Mouse (Mus musculus): ENCODE data around the gene Vcp.

Gene Vcp

DNA sequence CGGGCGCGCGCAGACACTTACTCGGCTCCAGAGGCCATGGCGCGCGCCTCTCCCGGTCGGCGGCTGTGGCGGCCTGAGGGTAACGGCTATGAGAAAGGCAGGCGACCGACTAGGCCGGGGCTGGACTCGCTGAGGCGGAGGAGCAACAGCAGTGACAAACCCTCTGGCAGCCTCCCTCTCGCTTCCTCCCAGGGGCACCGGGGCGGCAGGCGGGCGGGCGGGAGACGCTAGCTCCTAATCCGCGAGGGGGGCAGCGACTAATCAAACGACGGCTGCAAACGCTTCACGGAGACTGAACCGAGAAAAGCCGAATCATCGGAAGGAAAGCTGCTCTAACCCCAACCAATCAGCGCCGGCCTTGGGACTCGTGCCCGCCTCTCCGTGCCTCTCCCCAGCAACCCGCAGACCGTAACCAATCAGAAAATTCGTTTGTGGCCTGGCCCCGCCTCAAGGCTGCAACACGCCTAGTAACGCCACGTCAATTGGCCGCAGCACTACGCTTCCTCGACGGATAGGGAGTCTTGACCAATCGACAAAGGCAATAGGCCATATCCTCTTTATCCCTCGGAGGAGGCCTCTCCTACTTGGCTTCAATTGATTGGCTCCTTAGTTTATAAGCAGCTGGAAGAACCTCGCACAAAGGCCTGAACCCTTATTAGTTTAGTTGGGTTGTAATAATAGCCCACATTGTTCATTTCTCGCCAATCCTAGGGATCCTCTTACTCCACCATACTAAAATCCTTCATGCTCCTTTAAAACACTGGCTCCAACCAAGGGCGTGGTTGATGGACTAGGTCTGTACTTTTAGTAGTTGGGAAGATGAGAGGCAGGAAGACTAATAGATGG is at the start of gene Vcp:
Vcp (minus strand) TSS at position 367 of the 846 bp plus-strand sequence.
- peak; percentile 99 for DNase-seq (ENCODE audit: low spot score in 2 of 2)

DNA sequence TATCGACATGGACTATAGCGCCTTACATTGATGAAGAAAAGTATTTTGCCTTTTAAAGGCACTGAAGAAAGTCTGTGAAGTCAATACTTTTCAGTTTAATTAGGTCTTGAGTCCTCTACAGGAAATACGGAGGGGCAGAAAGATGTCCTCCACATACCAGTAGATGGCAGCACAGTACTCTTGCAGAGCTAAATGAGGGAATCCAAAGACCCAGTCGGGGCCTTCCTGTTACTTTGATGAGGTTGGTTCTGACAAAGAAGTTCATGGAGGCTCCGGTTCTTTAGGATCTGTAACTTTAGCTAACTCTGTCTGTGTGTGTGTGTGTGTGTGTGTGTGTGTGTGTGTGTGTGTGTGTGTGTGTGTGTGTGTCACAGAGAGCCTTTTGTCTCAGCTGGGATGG is 46.9 kb upstream of the Vcp start:
- peak; percentile 71 to 74 for DNase-seq (ENCODE audit: low spot score in 2 of 2)

DNA sequence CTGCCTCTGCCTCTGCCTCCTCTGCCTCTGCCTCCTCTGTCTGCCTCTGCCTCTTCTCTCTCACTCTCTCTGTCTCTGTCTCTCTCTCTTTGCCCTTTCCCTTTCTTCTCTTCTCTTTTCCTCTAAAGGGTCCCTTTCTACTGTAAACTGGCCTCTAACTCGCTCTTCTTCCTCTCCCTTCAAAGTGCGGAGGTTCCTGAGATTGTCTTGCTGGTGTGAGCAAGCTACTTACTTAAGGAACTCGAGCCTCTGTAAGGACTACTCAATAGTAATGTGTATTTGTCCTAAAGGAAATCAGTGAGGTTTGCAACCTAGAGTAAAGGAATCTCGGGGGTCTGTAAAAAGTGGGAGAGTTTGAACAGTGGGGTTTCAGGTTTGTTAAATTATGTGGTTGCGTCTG is 46.3 kb upstream of the Vcp start:
- DNase-seq (ENCODE audit: low spot score in 2 of 2) = no peak

DNA sequence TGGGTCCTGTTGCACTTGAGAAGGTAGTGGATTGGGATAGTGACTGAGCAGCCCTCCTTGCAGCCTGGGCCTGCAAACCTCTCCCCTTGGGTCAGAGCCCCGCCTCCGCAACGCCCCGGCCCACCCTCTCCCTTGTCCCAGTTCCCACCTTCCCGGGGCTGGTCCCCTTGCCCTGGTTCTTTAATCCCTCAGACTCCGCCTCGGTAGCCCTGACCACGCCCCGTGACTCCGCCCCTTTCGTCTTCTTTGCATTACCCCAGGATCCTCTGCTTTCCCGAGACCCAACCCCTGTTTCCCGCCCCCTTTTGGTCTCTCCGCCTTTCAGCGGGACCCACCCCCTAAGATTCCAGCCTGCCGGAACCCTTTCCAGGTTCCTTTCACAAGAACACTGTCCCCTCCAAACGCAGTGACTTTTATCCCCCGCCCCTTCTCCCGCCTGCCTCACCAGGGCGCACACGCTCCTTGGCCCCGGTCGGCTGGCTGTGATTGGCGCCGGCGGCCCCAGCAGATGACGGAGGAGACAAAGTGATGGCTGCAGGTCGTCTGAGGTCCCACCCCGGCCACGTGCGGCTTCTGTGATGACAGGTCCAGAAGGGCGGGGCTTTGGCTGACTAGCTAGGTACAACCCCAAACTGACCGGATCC is 45.5 kb upstream of the Vcp start, which contains the start of gene Fam214b:
Fam214b (minus strand) TSS at position 562 of the 644 bp plus-strand sequence.
- DNase-seq (ENCODE audit: low spot score in 2 of 2) = peak; percentile 93 to 94

DNA sequence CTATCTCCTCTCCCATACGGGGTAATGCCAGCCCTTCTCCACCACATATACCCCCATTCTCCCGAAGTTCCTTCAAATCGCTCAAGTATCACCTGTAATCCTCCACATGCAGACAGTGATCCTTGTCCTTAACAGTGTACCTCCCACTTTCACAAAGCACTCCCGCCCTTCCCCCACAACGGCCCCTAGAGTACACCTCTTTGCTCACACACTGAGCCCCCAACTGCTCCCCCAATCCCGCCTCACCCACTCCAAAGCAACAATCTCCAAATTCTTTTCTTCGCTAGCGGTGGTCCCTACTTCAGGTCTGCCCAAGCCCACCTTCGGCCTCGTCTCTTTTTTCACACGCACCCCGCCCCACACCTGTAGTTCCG is 45.0 kb upstream of the Vcp start:
- no peak for DNase-seq (ENCODE audit: low spot score in 2 of 2)

DNA sequence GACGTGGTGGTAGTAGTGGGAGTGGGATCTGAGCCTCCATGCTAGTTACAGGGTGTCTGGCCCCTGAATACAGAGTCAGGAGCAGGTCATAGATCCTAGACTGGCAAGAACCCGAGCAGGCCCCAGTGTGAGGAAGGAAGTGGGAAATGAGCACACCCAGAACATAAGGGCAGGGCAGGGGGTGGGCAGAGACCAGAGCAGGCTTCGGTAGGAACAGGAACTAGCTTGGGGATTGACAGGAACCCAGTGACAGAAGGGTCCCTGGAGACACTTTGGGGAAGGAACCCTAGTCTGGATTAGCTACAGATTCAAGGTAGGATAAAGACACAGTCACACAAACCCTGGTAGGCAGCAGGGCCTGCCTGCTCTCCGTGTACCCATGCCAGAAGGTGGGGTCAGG is 44.4 kb upstream of the Vcp start:
- DNase-seq (ENCODE audit: low spot score in 2 of 2) = peak in 1 of 2 experiments; percentile 67

DNA sequence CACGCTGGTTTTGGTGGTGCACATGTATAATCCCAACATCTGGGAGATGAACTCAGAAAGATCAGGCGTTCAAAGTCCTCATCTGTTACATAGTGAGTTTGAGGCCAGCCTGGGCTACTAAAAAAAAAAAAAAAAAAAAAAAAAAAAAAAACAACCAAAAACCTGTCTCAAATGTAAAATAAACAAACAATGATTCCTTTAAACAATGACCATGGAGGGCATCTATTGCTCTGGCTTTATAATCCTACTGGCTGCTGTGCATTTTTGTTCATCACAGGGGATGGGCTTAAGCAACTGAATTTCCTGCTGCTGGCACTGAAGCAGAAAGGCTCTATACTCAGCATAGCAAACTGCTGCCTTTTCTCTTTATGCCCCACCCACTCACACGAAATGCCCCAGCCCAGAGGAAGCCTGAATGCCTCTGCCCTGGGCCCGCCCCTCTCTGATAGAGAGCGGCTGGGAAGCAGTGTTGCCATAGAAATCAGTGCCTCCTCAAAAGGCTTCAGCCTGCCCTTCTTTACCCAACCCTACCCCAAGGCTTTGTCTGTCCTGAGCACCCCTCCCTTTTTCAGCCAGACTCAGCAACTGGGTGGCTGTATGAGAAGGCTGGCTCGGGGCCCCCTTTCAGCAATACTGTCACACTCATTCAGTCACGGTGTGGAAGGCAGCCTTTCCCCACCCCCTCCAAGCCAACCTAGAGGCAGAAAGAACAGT is 43.5 kb upstream of the Vcp start:
- peak; percentile 73 to 74 for DNase-seq (ENCODE audit: low spot score in 2 of 2)

DNA sequence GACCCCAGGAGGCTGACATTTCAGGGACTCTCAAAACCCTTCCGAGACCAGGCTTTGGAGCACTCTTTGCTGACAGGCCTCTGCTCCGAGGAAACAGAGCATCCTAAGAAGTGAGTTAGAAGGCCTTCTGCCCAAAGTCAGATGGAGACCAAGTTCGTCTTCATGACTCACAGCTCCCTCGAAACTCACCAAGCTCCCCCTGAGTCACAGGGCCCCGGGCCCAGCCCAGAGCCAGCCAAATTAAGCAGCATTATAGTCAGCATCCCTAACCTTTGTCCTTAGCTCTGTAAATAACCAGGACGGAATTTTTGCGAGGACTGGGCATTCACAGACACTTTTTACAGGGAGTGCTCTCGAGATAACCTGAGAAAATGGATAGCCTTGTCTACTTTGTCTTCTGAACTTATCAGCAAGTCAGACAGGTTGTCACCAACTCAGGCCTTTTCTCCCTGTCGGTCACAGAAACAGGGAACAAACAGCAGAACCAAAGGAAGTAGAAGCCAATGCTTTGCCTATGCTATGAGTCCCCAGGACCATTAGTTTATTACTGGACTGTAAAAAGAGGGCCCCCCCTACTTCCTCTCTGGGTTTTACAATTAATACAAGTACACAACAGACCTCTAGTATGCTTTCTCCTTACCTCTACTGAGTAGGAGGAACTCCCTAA is 40.7 kb upstream of the Vcp start:
- no peak for DNase-seq (ENCODE audit: low spot score in 2 of 2)

DNA sequence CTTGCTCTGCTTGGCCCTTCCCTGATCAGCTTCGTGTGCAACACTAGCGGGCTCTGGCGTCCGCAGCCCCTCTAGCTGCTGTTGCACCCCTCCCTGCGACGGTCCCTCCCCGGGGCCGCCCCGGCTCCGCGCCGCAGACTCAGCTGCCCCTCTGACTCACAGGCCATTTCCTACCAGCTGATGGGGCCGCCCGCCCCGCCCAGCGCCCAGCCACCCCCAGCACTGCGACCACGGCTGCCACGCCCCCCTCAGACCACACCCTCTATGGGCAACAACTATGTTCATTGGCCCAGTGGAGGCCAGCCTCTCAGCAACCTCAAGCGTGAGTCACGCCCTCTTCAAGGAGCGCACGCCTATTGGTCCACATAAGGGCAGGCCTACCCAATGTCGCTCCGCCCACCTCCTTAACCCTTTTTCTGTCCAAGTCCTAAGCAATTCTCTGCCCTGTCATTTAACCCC is 39.8 kb upstream of the Vcp start:
- DNase-seq (ENCODE audit: low spot score in 2 of 2) = peak; percentile 97

DNA sequence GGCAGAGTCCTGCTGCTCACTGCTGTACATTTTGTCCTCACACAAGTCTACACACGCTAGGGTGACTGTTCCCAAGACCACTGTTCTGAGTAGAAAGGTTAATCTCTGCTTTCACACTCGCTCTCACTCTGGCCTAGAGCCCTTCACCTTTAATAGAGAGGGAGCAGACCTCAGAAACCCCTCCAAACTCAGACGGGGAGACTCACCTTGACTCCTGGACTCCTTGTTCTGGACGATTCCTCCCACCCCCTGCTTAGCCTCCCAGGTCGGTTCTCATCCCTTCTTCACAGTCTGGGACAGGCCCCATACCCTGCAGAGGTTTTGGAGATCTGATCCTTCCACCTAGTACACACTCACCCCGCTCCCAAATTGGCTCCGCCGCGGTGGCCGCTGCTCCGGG is 39.3 kb upstream of the Vcp start:
- no peak for DNase-seq (ENCODE audit: low spot score in 2 of 2)

DNA sequence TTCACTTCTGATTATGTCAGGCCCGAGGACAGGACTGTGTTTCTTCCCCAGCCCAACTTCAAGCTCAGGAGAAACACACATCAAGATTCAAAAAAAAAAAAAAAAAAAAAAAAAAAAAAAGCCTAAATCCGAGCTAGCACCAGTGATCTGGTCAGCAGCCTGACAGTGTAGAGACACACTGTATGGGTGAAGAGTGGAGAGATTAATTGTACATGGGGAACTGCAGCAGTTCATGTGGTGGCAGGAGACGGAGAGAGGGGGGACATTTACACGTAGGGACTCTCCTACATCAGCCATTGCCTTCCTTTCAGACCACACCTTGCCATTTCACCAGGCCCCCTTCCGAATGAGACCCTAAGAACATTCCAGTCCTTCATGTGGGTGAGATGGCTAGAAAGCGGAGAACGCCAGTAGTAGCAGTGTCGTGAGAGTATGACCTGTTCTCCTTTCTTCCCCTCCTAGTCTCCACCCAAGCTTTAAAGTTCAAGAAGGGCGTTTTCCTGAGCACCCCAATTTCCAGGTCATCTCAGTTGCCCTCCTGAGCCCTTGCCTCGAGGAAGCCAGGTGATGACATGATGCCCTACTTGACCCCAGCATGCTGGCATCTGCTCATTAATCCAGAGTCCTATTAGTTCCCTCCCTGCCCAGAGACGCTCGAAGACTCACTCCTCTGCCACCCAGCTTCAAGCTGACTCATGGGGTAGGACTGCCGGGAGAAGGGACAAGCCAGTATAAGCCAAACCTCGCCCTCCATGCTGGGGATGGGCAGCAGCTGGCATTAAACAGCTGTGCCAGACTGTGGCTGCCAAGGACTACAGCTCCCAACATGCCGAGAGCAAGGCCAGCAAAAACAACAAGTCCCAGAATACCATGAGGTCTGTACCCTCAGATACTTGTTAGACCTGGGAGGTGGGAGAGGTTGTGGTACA is 38.5 kb upstream of the Vcp start:
- DNase-seq (ENCODE audit: low spot score in 2 of 2) = peak; percentile 61 to 78

DNA sequence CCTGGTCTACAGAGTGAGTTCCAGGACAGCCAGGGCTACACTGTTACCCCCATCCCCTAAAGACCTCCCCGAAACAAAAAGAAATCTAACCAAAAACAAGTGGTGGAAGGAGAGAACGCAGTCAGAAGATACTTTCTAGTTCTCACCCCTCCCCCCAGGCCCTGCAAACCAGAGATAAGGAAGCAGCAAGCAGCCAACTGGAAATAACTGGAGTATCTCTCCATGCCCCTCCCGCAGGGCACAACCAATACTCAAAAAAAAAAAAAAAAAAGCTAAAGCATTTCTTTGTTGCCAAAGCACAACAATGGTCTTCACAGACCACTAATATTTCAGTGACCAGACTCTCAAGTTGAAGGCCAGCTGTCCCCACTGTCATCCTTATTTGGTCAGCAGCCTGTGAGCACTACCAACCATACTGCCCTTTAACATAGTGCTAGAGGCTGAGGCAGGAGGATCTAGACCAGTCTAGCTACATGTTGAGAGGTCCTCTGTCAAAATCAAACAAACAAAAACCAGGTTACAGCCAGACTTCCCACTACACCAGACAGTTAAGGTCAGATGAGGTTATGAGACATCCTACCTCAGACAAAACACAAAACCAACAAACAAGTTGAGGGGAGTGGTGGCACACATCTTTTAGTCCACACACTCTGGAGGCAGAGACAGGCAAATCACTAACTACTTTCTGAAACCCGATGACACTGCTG is 37.7 kb upstream of the Vcp start:
- peak; percentile 81 to 86 for DNase-seq (ENCODE audit: low spot score in 2 of 2)

DNA sequence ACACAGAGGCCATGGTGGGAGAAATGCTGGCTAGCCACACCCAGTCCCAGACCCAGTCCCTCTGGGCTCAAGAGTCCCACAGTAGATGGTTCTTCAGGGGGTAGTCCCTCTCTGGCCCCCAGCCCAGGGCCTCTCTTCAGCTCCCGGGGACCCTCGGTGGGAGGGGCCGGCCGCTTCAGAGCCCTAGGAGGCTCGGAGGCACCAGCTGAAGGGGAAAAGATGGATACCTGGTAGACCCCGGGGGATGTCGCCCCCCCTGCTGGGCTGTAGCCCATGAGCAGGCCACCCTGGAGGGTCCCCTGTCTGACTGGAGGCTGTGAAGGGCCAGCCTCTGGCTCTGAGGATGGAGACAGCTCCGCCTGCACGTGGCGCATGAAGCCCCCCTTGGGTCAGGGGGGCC is 36.0 kb upstream of the Vcp start:
- peak in 1 of 2 experiments; percentile 64 for DNase-seq (ENCODE audit: low spot score in 2 of 2)

DNA sequence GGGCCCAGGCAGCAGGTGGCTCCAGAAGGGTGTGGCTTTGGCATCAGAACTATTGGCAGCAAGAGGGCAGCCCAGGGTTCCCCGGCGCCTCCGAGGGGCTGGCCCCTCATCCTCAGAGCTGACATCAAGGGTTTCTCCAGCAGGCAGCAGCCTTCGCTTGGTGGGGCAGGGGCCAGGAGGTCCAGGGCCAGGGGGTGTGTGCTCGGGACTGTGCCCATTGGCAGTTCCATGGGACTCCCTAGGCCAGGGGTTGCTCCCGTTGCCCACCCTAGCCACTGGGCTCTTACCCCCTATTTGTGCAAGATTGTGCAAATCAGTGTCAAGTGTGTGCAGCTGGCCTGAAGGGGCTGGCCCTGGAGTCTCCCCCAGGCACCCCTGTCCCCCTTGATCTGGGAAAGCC is 35.5 kb upstream of the Vcp start:
- peak in 1 of 2 experiments; percentile 73 for DNase-seq (ENCODE audit: low spot score in 2 of 2)

DNA sequence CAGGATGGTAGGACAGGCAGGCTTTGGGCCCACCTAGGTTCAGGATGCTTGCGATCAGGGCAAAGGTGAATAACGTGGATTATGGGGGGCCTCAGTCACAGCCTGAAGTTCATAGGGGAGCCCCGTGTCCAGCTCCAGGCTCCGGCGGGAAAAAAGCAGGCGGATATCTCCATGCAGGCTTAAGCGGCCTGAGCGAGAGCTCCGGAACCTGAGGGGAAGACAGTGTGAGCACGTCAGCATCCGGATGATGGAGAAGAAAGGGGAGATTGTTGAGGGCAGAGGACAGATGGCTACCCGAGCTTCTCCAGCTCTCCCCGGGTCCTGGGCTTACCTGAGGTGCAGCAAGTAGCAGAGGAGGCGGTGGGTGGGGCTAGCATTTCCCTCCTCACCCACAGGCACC is 33.2 kb upstream of the Vcp start:
- DNase-seq (ENCODE audit: low spot score in 2 of 2) = no peak

DNA sequence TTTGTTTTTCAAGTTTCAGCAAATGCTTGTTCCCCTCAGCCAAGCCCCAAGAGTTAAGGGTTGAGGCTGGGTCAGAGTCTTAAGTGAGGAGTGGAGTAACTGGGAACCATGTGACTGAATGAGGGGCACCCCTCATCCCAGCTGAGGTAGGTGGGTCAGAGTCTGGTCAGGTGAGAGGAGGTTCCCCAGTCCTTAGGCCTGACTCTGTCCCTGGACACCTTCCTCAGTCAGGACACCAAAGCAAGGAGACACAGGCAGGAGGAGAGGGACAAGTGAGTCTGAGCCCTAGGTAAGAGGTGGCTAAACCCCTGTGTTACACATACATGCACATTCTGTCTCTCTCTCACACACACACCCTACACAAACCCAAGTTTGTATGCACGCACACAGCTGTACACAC is 32.2 kb upstream of the Vcp start:
- DNase-seq (ENCODE audit: low spot score in 2 of 2) = no peak

DNA sequence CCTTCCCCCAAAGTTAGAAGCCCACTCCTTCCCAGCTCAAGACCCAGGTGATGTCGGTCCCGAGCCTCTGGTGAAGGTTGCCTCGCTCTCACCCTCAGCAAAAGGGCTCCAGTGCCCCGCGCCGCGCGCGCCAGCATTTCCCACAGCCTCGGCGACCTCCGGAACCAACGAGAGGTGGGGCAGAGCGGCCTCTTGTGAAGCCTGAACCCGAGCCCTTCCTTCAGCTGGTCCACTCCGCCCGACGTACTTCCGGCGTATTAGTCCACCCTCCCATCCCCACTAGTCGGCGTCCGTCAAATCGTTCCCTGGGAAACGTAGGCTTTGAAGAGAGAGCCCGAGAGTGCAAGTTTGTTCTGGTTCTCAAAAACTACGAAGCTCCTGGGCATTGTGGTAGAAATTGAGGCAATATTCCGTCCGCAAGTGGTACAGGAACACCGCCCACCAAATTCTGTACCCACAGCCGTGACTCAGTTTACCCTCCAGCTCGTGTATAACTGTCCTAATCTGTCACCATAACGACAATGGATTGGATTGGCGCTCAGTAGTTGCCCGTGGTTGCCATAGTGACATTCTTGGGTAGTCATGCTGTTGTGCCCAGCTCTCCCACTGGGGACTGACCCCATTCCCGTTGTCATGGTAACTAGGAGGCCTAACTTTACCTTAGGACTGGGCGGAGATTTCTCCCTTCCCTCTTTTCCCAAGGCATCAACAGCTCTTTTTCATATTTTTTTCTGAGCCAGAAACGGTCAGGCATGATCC is 31.1 kb upstream of the Vcp start, which contains the start of gene Stoml2:
Stoml2 (minus strand) TSS at position 474 of the 759 bp plus-strand sequence.
- DNase-seq (ENCODE audit: low spot score in 2 of 2) = peak; percentile 92 to 95

DNA sequence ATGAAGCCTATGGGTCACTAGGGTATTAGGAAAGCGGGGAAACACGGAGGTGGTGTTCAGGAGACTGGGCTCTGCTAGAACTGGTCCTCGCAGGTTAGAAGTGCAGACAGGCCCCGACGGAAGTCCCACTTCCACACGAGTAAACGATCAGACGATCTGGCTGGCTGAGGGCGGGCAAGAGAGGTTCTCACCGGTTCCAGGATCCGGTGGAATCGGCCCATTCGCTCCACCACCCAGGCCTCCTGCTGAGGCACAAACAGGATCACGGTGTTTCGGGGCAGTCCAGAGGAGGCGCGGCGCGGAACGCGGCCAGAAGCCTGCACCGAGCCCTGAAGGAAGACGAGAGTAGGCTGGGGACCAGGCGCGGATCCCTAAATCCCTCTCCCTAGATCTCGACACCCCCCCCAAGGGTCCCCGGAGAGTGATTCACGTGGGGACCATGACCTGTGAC is 30.5 kb upstream of the Vcp start:
- DNase-seq (ENCODE audit: low spot score in 2 of 2) = no peak

DNA sequence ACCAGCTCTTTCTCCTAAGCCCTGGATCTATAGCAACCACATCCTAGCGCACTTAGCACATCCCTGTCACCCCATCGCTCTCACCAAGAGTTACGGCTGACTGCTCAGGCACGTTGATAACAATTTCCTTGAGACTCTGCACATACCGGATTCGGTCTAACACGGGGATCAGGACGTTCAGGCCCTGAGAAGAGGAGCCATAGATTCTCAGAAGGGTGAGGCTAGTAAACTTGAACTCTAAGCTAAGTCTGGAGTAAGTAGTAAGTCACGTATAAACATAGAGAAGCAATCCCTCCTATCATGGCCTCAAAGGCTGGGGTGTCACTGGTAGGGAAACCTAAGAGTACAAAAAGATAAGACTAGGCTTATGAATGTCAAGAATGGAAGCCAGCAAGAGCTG is 30.0 kb upstream of the Vcp start:
- DNase-seq (ENCODE audit: low spot score in 2 of 2) = no peak

All from spleen, postnatal 4 days (tissue).